Mouse (Mus musculus): Measurements from ENCODE around the gene Col11a1. TPM values are rescaled to one million over a fixed set of nuclear protein-coding genes. Genes with fewer than 3 reads are reported as not detected.

Col11a1 gene
- 10 to 100 TPM in 1 of 26 experiments, under 1 TPM in 5, not detected in 20; 0.11 to 17.2 (median 0.40) TPM for total RNA-seq (2018; cell fraction: chromatin; rRNA removed)
- total RNA-seq (2018; cell fraction: cytosol; rRNA removed): not detected
- total RNA-seq (2018; cell fraction: nucleus; rRNA removed): 1 to 10 TPM in 1 of 26 experiments, not detected in 25; 3.6 TPM
- not detected in 3 replicates for polyA plus RNA-seq (2018)

DNA sequence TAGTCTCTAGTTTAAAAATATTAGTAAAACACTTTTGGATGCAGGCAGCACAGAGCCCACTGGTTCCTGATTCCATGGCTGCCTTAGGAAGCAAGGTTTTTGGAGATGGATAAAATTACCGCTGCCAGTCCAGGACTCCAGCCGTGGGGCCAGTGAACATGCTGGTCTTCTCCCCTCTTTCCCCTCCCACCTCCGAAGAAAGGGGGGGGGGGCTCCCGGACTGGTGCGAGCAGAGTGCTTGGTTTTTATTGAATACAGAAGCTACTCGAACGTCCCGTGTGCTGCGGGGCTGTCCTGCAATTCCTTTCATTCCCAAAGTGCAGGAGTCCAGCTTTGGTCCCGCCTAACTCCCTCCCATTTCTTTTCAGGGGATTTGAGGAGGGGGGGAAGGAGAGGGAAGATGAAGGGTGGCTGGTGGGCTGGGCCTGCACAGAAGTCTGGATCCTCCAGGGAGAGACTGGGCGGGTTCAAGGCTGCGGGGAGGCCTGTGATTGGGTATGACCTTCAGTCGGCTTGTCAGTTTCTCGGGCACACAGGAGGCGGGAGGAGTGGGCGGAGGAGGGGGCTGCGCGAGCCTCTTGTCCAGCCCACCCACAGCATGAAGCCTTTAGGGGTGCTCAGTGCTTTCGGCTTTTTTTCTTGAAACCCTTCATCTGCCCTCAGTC lies at the start of gene Col11a1:
TSS of gene Col11a1 (plus strand) at position 570 of the 665 bp plus-strand sequence.
- Histone ChIP-seq H3K4me3 (ENCODE audit: inconsistent target) (no peak within 1 kb of the TSS), H3K27ac (no peak within 1 kb of the TSS), H3K79me2 (ENCODE audit: inconsistent target) (no peaks in the 10 kb centered on the region), H3K36me3 (ENCODE audit: inconsistent target) (no peaks in the 10 kb centered on the region)
- WGBS (ENCODE audit: missing documents): 5% methylated on average over 19 of the region's 19 CpGs

DNA sequence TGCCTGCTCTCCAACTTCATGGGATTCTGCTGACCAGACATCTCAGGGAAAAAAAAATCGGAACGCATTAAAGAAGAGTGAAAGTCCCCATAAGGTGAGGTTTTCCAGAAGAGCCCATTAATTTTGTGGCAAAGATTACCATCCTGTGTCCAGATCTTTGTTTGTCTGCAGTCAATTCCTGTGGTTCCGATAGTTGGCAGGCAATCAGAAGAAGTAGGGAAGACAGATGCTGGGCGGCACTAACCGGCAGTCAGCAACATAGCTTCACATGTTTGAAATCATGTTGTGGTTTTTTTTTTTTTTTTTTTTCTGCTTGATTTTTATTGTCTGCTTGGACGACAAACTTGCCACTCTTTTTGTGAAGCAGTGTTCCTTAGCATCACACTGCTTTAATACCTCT lies 39.4 kb upstream of the Col11a1 start:
- H3K79me2 ChIP-seq (ENCODE audit: inconsistent target): no peaks in the 10 kb centered on the region
- H3K4me3 ChIP-seq (ENCODE audit: inconsistent target): no peak overlapping the region
- no peaks in the 10 kb centered on the region for H3K36me3 ChIP-seq (ENCODE audit: inconsistent target)
- no peak overlapping the region for H3K27ac ChIP-seq
- WGBS (ENCODE audit: missing documents): 83% methylated on average over 6 of the region's 6 CpGs

DNA sequence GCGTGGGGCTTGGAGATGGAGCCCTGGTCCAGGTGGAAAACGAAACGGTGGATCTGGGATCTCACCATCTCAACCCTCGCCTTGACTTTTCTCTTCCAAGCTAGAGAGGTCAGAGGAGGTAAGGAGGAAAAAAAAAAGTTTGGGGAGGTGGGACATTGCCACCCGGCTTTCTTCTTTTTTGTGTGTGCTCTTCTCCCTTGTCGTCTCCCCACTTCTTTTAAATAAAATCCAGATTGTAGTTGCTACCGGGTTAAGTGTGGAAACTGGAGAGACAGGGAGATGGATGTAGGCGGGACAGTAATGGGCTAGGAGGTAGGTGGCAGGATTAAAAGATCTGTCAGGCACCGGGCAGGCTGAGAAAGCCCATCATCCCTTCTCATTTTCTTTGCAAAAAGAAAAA lies 546 bp downstream of the Col11a1 start:
- H3K79me2 ChIP-seq (ENCODE audit: inconsistent target): no peaks in the 10 kb centered on the region
- no peak overlapping the region for H3K27ac ChIP-seq
- 3% methylated on average over 7 of the region's 9 CpGs for WGBS (ENCODE audit: missing documents)
- H3K36me3 ChIP-seq (ENCODE audit: inconsistent target): no peaks in the 10 kb centered on the region
- no peak overlapping the region for H3K4me3 ChIP-seq (ENCODE audit: inconsistent target)

DNA sequence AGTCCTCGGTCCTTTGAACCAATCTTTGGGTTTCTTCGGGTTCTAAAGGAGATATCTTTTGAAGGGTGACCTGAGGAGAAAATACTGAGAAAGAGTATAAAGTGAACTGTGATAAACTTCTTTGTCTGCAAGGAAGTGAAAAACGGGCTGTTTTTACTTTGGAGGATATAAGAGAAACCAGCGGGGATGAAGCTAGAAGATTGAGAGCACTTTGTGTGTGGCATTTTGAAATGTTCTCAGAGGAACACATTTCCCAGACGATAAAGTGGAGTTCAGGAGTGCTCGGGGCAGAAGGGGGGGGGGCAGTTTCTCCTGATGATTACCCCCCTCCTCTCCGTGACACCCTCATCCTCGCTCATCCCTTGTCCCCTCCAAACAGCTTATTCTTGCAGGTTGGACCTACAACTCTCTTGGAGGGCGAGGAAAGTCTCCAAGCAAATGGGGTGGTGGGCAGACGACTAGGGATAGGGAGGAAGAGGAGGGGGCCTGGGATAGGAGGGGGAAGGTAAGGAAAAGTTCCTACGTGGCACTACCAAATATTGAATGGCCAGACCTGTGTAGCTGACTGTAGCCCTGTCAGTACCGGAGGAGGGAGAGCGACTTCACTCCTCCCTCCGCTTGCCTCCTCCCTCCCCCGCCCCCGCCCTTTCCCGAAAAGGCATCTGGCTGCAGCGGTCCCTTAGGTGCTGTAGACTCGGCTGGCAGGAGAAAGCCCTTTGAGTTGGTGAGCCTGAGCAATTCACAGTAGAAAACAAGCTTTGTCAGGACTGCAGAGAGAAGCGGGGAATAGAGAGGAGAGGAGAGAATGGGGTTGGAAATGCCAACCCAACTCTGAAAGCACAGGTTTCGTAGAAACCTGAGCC lies 1.2 kb downstream of the Col11a1 start:
- WGBS (ENCODE audit: missing documents): 3% methylated on average over 20 of the region's 21 CpGs
- no peak overlapping the region for H3K4me3 ChIP-seq (ENCODE audit: inconsistent target)
- H3K27ac ChIP-seq: no peak overlapping the region

DNA sequence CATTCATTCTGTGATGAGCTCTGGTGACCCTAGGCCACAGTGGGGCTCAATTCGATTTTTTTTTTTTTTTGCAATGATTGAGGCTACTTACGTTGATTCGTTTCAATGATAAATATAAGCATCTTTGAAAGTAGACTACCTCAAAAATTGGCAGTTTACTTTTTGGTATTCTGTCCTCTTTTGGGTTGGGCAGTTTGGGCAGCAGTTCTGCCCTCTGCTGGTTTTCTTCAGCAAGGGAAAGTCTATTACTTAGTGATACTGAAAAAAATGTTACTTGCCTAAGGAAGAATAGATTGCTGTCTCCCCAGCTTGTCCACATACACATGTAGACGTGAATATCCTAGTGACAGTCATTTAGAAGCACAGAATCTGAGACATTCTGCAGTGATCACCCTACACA lies 2.0 kb downstream of the Col11a1 start:
- H3K36me3 ChIP-seq (ENCODE audit: inconsistent target): no peaks in the 10 kb centered on the region
- 23% methylated on average over 4 of the region's 4 CpGs for WGBS (ENCODE audit: missing documents)
- H3K79me2 ChIP-seq (ENCODE audit: inconsistent target): no peaks in the 10 kb centered on the region
- H3K4me3 ChIP-seq (ENCODE audit: inconsistent target): no peak overlapping the region
- no peak overlapping the region for H3K27ac ChIP-seq

More for the DNA sequence above, 1.2 kb downstream of the Col11a1 start:
- no peaks in the 10 kb centered on the region for H3K36me3 ChIP-seq (ENCODE audit: inconsistent target)
- H3K79me2 ChIP-seq (ENCODE audit: inconsistent target): no peaks in the 10 kb centered on the region

DNA sequence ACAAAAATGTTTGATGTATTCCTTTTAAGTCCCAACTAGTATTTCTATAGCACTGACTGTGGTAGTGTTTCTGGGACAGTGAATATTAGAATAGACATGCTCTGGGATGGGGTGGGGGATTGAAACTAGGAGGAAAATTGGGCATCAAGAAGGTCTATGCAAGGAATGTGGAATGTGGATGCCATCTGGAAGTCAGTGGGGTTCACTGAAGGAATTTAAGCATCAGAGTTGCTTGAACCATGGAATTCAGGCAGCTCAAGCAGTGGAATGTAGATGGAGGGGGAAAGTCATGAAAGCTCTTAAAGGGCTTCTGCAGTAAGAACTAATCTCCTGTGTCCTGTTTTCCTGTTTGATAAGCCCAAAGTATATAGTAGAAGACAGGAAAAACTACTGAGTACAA lies 22.1 kb downstream of the Col11a1 start:
- H3K4me3 ChIP-seq (ENCODE audit: inconsistent target): no peak overlapping the region
- no peaks in the 10 kb centered on the region for H3K79me2 ChIP-seq (ENCODE audit: inconsistent target)
- no peaks in the 10 kb centered on the region for H3K36me3 ChIP-seq (ENCODE audit: inconsistent target)
- no peak overlapping the region for H3K27ac ChIP-seq

DNA sequence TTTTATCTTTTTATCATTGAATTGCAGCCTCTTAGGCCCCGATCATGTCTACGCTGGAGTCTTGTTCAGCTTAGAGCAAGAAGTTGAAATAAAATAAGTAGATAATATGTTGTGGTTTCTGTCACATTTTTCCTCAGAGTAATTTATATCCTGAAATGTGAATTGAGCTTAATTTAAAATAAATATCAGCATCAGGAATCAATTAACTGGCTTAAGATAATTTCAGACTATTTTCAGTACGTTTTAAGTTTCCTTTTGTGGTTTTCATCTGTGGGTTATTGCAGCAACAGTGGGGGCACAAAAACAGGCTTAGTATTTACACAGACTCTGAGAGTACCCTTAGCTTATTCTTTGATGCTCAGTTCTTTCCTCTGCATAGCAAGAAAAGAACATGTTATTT lies 23.2 kb downstream of the Col11a1 start:
- no peaks in the 10 kb centered on the region for H3K36me3 ChIP-seq (ENCODE audit: inconsistent target)
- H3K4me3 ChIP-seq (ENCODE audit: inconsistent target): no peak overlapping the region
- H3K27ac ChIP-seq: no peak overlapping the region
- H3K79me2 ChIP-seq (ENCODE audit: inconsistent target): no peaks in the 10 kb centered on the region
- WGBS (ENCODE audit: missing documents): 54% methylated on average over 3 of the region's 3 CpGs

DNA sequence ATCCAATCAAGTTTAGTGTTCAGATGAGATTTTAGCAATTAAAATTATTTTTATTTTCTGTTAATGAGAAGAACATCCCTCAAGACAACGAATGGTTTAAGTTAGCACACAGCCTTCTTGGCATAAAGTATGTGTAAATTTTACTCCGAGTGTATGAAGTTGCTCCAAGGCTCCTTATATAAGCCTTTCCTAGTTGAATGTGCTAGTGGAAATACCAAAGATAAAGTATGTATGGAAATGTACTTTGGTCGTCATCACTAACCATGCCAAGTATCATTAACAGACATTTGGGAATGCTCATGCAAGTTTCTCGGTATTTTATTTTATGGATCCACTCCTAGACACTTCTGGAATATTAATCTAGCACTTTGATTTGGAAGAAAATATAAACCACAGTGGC lies 34.8 kb downstream of the Col11a1 start:
- Histone ChIP-seq H3K36me3 (ENCODE audit: inconsistent target) (no peaks in the 10 kb centered on the region), H3K27ac (no peak overlapping the region), H3K4me3 (ENCODE audit: inconsistent target) (no peak overlapping the region), H3K79me2 (ENCODE audit: inconsistent target) (no peaks in the 10 kb centered on the region)
- 84% methylated on average over 4 of the region's 4 CpGs for WGBS (ENCODE audit: missing documents)

DNA sequence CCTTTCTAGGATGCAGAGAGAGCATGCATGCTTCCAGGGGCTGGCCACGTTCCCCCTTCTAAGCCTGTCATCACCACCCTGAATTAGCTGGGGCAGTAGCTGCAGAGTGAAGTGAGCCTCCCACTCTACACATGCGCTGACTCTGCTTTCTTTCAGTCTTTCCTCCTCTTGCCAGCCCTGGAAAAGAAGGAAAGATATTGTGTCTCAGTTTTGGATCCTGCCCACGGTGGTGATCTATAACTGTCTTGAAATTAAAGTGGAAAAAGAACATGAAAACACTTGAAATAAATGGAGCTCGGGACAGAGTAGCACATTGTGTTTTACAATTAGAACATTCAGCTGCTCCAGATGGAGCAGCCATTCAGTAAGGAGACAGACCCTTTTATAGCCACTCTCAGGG lies 35.2 kb downstream of the Col11a1 start:
- no peak overlapping the region for H3K4me3 ChIP-seq (ENCODE audit: inconsistent target)
- WGBS (ENCODE audit: missing documents): 75% methylated on average over 4 of the region's 4 CpGs
- H3K27ac ChIP-seq: no peak overlapping the region
- no peaks in the 10 kb centered on the region for H3K79me2 ChIP-seq (ENCODE audit: inconsistent target)
- H3K36me3 ChIP-seq (ENCODE audit: inconsistent target): no peaks in the 10 kb centered on the region

DNA sequence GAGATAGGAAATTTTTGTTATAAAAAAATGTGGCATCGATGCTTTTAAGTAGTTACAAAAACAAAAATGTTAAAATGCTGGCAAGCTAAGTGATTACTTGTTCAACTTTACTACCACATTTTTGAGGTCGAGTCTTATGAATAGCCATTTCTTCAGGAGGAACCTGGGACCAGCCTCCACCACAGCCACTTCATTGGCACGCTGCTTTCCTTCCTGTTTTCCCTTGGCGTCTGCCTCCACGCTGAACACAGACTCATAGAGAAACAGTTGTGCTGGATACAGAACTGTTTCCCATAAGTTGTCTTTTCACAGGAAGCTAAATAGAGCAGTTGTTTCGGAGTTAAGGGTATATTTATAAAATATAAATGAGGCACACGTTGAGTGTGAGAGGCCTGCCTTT lies 69.0 kb downstream of the Col11a1 start:
- WGBS (ENCODE audit: missing documents): 14% methylated on average over 7 of the region's 7 CpGs
- H3K36me3 ChIP-seq (ENCODE audit: inconsistent target): no peaks in the 10 kb centered on the region
- no peak overlapping the region for H3K4me3 ChIP-seq (ENCODE audit: inconsistent target)
- H3K27ac ChIP-seq: no peak overlapping the region
- no peaks in the 10 kb centered on the region for H3K79me2 ChIP-seq (ENCODE audit: inconsistent target)

DNA sequence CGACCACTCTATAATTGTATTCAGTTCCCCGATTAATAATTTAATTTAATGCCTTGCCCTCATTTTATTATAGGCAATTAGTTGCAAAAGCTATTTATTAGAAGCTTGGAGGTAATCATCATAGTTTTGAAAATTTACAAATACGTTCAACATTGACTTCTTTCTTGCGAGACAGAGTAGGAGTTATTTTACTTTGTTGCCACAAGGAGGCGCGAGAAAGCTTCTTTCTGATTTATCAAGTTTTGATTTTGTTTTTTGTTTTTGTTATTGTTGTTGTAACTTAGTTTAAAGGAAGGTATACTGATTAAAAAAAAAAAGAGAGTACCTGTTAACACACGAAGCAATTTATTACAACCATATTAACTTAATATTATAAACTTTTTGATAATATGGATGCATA lies 76.8 kb downstream of the Col11a1 start:
- Histone ChIP-seq H3K79me2 (ENCODE audit: inconsistent target) (no peaks in the 10 kb centered on the region), H3K4me3 (ENCODE audit: inconsistent target) (no peak overlapping the region)
- 24% methylated on average over 7 of the region's 7 CpGs for WGBS (ENCODE audit: missing documents)

DNA sequence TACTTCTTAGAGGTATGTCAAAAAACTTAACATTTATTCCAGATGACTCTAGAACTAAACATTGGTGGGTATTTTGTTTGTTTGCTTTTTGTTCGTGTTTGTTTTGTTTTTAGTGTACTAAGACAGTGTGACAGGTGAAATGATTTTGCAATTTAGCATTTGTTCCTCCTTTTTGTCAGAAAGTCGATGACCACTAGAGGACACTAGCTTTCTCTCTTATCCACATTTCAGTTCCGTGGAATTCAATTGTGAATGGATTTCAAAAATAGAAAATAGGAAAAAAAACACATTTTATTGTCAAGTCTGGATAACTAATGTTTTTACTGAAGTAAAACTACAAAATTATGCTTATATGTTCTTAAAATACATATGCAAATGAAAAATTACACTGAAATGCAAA lies 116.8 kb downstream of the Col11a1 start:
- no peaks in the 10 kb centered on the region for H3K36me3 ChIP-seq (ENCODE audit: inconsistent target)
- H3K79me2 ChIP-seq (ENCODE audit: inconsistent target): no peaks in the 10 kb centered on the region
- H3K27ac ChIP-seq: no peak overlapping the region
- H3K4me3 ChIP-seq (ENCODE audit: inconsistent target): no peak overlapping the region
- 25% methylated on average over 3 of the region's 3 CpGs for WGBS (ENCODE audit: missing documents)

More for the DNA sequence above, 76.8 kb downstream of the Col11a1 start:
- Histone ChIP-seq H3K36me3 (ENCODE audit: inconsistent target) (no peaks in the 10 kb centered on the region), H3K27ac (no peak overlapping the region)

DNA sequence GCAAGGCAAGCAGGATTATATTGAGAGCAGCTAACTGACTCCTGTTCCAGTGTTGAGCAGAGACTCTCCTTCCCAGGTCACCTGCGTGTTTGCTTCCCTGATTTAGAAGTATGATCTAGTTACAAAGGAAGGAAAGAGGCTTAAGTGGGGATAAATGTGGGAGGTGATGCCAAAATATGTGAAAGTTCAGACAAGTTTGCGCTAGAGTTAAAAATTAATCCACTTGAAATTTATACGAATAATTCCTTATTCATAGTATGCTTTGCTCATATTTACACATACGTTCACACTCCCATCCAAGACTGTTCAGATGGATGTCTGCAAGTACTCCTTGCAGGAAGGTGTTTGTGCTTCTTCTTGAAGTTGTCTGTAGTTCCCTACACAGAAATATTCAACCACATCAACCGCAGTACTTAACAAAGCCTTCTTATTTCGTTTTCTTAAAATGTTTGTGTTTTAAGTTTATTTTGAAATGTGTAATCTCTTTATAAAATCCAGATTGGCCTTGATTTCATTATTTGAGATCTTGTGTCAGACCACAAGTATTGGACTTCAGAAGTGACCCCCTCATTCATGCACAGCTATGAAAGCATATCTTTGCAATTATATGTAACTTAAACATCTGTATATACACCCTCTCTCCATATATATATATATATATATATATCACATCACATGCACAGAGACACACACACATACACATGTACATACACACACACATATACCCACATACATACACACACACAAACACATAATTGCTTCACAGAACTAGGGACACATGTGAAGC lies 167.8 kb downstream of the Col11a1 start:
- Histone ChIP-seq H3K36me3 (ENCODE audit: inconsistent target) (no peaks in the 10 kb centered on the region), H3K4me3 (ENCODE audit: inconsistent target) (no peak overlapping the region), H3K27ac (no peak overlapping the region), H3K79me2 (ENCODE audit: inconsistent target) (no peaks in the 10 kb centered on the region)
- 77% methylated on average over 4 of the region's 6 CpGs for WGBS (ENCODE audit: missing documents)

DNA sequence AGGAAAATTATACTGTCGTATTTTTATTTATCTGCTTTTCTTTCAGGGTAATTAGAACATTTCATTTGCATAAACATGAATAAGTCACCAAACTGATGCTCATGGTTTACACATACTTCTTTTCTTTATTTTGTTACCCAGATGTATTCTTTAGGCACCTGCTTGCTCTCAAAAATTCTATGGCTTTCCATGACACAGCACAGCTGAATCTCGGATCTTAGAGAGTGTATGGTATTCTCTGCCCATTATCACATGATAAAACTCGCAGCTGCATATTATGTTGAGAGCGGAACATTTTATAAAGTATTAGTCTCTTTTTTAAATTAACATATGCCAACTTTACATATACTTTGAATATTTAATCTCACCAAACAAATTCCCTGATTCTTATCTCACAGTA lies 181.9 kb downstream of the Col11a1 start:
- Histone ChIP-seq H3K36me3 (ENCODE audit: inconsistent target) (no peaks in the 10 kb centered on the region), H3K79me2 (ENCODE audit: inconsistent target) (no peaks in the 10 kb centered on the region), H3K4me3 (ENCODE audit: inconsistent target) (no peak overlapping the region), H3K27ac (no peak overlapping the region)
- 80% methylated on average over 4 of the region's 4 CpGs for WGBS (ENCODE audit: missing documents)
